Mouse (Mus musculus): ENCODE results near the gene Ahcyl2. TPM values are rescaled to one million over a fixed set of nuclear protein-coding genes. Genes with fewer than 3 reads are reported as not detected.

The Ahcyl2 gene
- polyA plus RNA-seq (2015; fragmentation: Nextera tagmentation; extraction: Ambion mirVana), result 74.7 and 83.6 TPM in 2 replicates

GRCm38 (mm10) chr6:29767813-29768660 lies at the start of gene Ahcyl2:
Gene Ahcyl2, plus strand, starts transcription at chr6:29768011.
- peak; percentile 97 for ATAC-seq
- Histone ChIP-seq H3K4me2 (replicated peaks; ENCODE audit: low read depth) (peak within 1 kb of the TSS; percentile 83), H3K4me3 (ENCODE audit: low read depth, low read length) (peak within 1 kb of the TSS; percentile 93), H3K36me3 (ENCODE audit: control insufficient read depth, insufficient read depth) (no peaks in the 10 kb centered on the region), H3K9ac (ENCODE audit: low read depth, low read length) (peak within 1 kb of the TSS; percentile 86), H3K4me1 (replicated peaks; ENCODE audit: control insufficient read depth, insufficient read depth, low read length) (peaks cover 6% of the 10 kb centered on the region; the same call in 1 of the 2 replicates), H3K27ac (ENCODE audit: low read depth, low read length) (peak within 1 kb of the TSS; percentile 85), H3K27me3 (replicated peaks; ENCODE audit: control insufficient read depth, insufficient read depth, low read length) (no peaks in the 10 kb centered on the region), H3K9me3 (ENCODE audit: control insufficient read depth) (no peaks in the 10 kb centered on the region)
- WGBS, result under 1% methylated on average over 49 of the region's 61 CpGs
- TF ChIP-seq CTCF (IDR thresholded peaks at IDR 0.05; ENCODE audit: low read depth), result no peak

- Histone ChIP-seq H3K4me3 (ENCODE audit: low read depth, low read length) (peak overlapping the region; percentile 29), H3K27me3 (replicated peaks; ENCODE audit: control insufficient read depth, insufficient read depth, low read length) (no peaks in the 10 kb centered on the region), H3K4me1 (replicated peaks; ENCODE audit: control insufficient read depth, insufficient read depth, low read length) (0 out of 2 replicates have a peak, but pooled peaks cover 4% of the 10 kb centered on the region), H3K4me2 (replicated peaks; ENCODE audit: low read depth) (peak overlapping the region; percentile 54), H3K9me3 (ENCODE audit: control insufficient read depth) (no peaks in the 10 kb centered on the region), H3K36me3 (ENCODE audit: control insufficient read depth, insufficient read depth) (no peaks in the 10 kb centered on the region), H3K27ac (ENCODE audit: low read depth, low read length) (no peak overlapping the region), H3K9ac (ENCODE audit: low read depth, low read length) (peak overlapping the region; percentile 34; the same call in 1 of the 2 replicates)
- ATAC-seq, result no peak; the same call in 1 of the 2 replicates
- WGBS, result 20% methylated on average over 15 of the region's 15 CpGs
- TF ChIP-seq CTCF (IDR thresholded peaks at IDR 0.05; ENCODE audit: low read depth), result no peak
Measured at GRCm38 (mm10) chr6:29718894-29719329, 48.9 kb upstream of the Ahcyl2 start.

- no peaks in the 10 kb centered on the region for H3K36me3 ChIP-seq (ENCODE audit: control insufficient read depth, insufficient read depth)
- no peak overlapping the region for H3K27ac ChIP-seq (ENCODE audit: low read depth, low read length)
- H3K27me3 ChIP-seq (replicated peaks; ENCODE audit: control insufficient read depth, insufficient read depth, low read length), result no peaks in the 10 kb centered on the region
- H3K9me3 ChIP-seq (ENCODE audit: control insufficient read depth), result no peaks in the 10 kb centered on the region
- no peak for TF ChIP-seq CTCF (IDR thresholded peaks at IDR 0.05; ENCODE audit: low read depth)
- no peak overlapping the region for H3K4me3 ChIP-seq (ENCODE audit: low read depth, low read length)
- no peak overlapping the region for H3K9ac ChIP-seq (ENCODE audit: low read depth, low read length)
- no peak overlapping the region for H3K4me2 ChIP-seq (replicated peaks; ENCODE audit: low read depth)
- no peak for ATAC-seq
- 0 out of 2 replicates have a peak, but pooled peaks cover 4% of the 10 kb centered on the region for H3K4me1 ChIP-seq (replicated peaks; ENCODE audit: control insufficient read depth, insufficient read depth, low read length)
- WGBS, result 68% methylated on average over 2 of the region's 2 CpGs
Measured at GRCm38 (mm10) chr6:29721890-29722289, 45.9 kb upstream of the Ahcyl2 start.

GRCm38 (mm10) chr6:29726576-29727200 lies 41.1 kb upstream of the Ahcyl2 start:
- Histone ChIP-seq H3K4me3 (ENCODE audit: low read depth, low read length) (no peak overlapping the region), H3K27me3 (replicated peaks; ENCODE audit: control insufficient read depth, insufficient read depth, low read length) (no peaks in the 10 kb centered on the region), H3K9me3 (ENCODE audit: control insufficient read depth) (no peaks in the 10 kb centered on the region), H3K36me3 (ENCODE audit: control insufficient read depth, insufficient read depth) (no peaks in the 10 kb centered on the region), H3K4me1 (replicated peaks; ENCODE audit: control insufficient read depth, insufficient read depth, low read length) (no peaks in the 10 kb centered on the region), H3K27ac (ENCODE audit: low read depth, low read length) (no peak overlapping the region), H3K9ac (ENCODE audit: low read depth, low read length) (no peak overlapping the region), H3K4me2 (replicated peaks; ENCODE audit: low read depth) (no peak overlapping the region)
- 63% methylated on average over 1 of the region's 1 CpGs for whole genome bisulfite sequencing
- ATAC-seq, result no peak
- no peak for TF ChIP-seq CTCF (IDR thresholded peaks at IDR 0.05; ENCODE audit: low read depth)

GRCm38 (mm10) chr6:29728035-29728434 lies 39.8 kb upstream of the Ahcyl2 start:
- H3K9me3 ChIP-seq (ENCODE audit: control insufficient read depth), result no peaks in the 10 kb centered on the region
- no peaks in the 10 kb centered on the region for H3K27me3 ChIP-seq (replicated peaks; ENCODE audit: control insufficient read depth, insufficient read depth, low read length)
- ATAC-seq, result no peak
- no peaks in the 10 kb centered on the region for H3K4me1 ChIP-seq (replicated peaks; ENCODE audit: control insufficient read depth, insufficient read depth, low read length)
- H3K4me3 ChIP-seq (ENCODE audit: low read depth, low read length), result no peak overlapping the region
- WGBS, result 69% methylated on average over 3 of the region's 3 CpGs
- no peak for TF ChIP-seq CTCF (IDR thresholded peaks at IDR 0.05; ENCODE audit: low read depth)
- H3K9ac ChIP-seq (ENCODE audit: low read depth, low read length), result no peak overlapping the region
- H3K27ac ChIP-seq (ENCODE audit: low read depth, low read length), result no peak overlapping the region
- H3K36me3 ChIP-seq (ENCODE audit: control insufficient read depth, insufficient read depth), result no peaks in the 10 kb centered on the region
- no peak overlapping the region for H3K4me2 ChIP-seq (replicated peaks; ENCODE audit: low read depth)

- 77% methylated on average over 1 of the region's 1 CpGs for WGBS
- no peak for TF ChIP-seq CTCF (IDR thresholded peaks at IDR 0.05; ENCODE audit: low read depth)
Measured at GRCm38 (mm10) chr6:29729491-29729890, 38.3 kb upstream of the Ahcyl2 start.

More at GRCm38 (mm10) chr6:29729491-29729890, 38.3 kb upstream of the Ahcyl2 start:
- H3K9ac ChIP-seq (ENCODE audit: low read depth, low read length), result no peak overlapping the region
- H3K4me2 ChIP-seq (replicated peaks; ENCODE audit: low read depth), result no peak overlapping the region
- no peaks in the 10 kb centered on the region for H3K27me3 ChIP-seq (replicated peaks; ENCODE audit: control insufficient read depth, insufficient read depth, low read length)
- no peak overlapping the region for H3K27ac ChIP-seq (ENCODE audit: low read depth, low read length)
- no peak for ATAC-seq
- H3K36me3 ChIP-seq (ENCODE audit: control insufficient read depth, insufficient read depth), result no peaks in the 10 kb centered on the region
- H3K4me1 ChIP-seq (replicated peaks; ENCODE audit: control insufficient read depth, insufficient read depth, low read length), result no peaks in the 10 kb centered on the region
- H3K4me3 ChIP-seq (ENCODE audit: low read depth, low read length), result no peak overlapping the region
- H3K9me3 ChIP-seq (ENCODE audit: control insufficient read depth), result no peaks in the 10 kb centered on the region
